Mouse (Mus musculus): Measurements from ENCODE around the gene Rabgap1.

GRCm38 (mm10) chr2:37430593-37431464 lies 12.2 kb upstream of the Rabgap1 start:
- TF ChIP-seq TAL1 (IDR thresholded peaks at IDR 0.05; ENCODE audit: low read length), result no peak
- TF ChIP-seq GATA1 (IDR thresholded peaks at IDR 0.05; ENCODE audit: low read length), result no peak
